Mouse (Mus musculus): Measurements from ENCODE around the gene Gm10197.

- TF ChIP-seq EP300 (IDR thresholded peaks at IDR 0.05) (no peak), CTCF (IDR thresholded peaks at IDR 0.05) (no peak)
These were observed 37.8 kb downstream of the Gm10197 start for GRCm38 (mm10) chr19:53333730-53334129.
